Mouse (Mus musculus) testis, adult 10 weeks (tissue): ENCODE measurements around the gene Gm5891. TPM values are rescaled to one million over a fixed set of nuclear protein-coding genes. Genes with fewer than 3 reads are reported as not detected.

Experiments used
- polyA plus RNA-seq: library from polyadenylated mRNA; stranded (reverse); fragments of 350-450 nt; fragmentation: Illumina TruSeq; extraction: RNeasy Lipid Tissue Mini Kit (QIAGEN cat#74804); gene quantifications from one replicate; pipeline ENCODE4 v1.2.3, GENCODE M21; 2014; ENCODE audit warnings: low read depth, low replicate concordance

Gene Gm5891
- not detected for polyA plus RNA-seq

GRCm38 (mm10) chr7:21921191-21921590, at the start of gene Gm5891:
Gene Gm5891, minus strand, starts transcription at chr7:21921291.

Other genes starting within 250 kb of the Gm5891 start
- gene Gm4175, start 159.8 kb downstream of the Gm5891 start, polyA plus RNA-seq = not detected
- gene Gm4177, start 124.6 kb downstream of the Gm5891 start, polyA plus RNA-seq = not detected
- gene Vmn1r135, start 88.9 kb downstream of the Gm5891 start, polyA plus RNA-seq = not detected
- gene Gm5725, start 77.0 kb downstream of the Gm5891 start, polyA plus RNA-seq = not detected
- not detected for gene Vmn1r137, start 73.3 kb upstream of the Gm5891 start, polyA plus RNA-seq
- gene Vmn1r138, start 107.6 kb upstream of the Gm5891 start, polyA plus RNA-seq = not detected
- gene Gm6176, start 135.0 kb upstream of the Gm5891 start, polyA plus RNA-seq = not detected
- not detected for gene Vmn1r139, start 147.8 kb upstream of the Gm5891 start, polyA plus RNA-seq
- gene Gm16451, start 197.0 kb upstream of the Gm5891 start, polyA plus RNA-seq = not detected
- gene Gm10666, start 213.4 kb upstream of the Gm5891 start, polyA plus RNA-seq = not detected
- not detected for gene Vmn1r142, start 242.7 kb upstream of the Gm5891 start, polyA plus RNA-seq